Mouse (Mus musculus) liver, adult (tissue): ENCODE measurements around the gene Prl3d3.
"Not testable (repeated sequence)": the region's sequence is repeated elsewhere in the genome, so short reads cannot be mapped to it uniquely, and the experiment has no call there.

Experiments
- GATA4 ChIP-seq: IDR thresholded peaks from 2 replicates; pipeline ENCODE4 v1.6.1; 2014; ENCODE audit warnings: mild to moderate bottlenecking, low read length; ENCODE audit not compliant: insufficient replicate concordance

The Prl3d3 gene

DNA sequence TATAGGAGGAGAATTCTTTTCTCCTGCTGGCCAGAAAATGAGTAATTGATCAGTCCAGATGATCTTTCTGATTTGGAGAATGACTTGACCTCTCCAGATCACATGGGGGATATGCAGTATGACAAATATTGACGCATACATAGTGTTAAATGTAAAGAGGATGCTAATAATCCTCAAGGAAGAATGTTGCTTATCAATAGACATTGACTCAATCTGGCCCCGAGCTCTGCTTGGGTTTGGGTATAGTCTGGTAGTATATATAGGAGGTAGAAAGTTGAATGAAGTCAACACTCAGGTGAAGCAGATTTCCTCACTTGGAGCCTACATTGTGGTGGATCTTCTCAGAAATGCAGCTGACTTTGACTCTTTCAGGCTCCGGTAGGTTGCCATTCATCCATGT is at the start of gene Prl3d3:
Gene Prl3d3 (plus strand): TSS at position 301 of the 400 bp plus-strand sequence.
- TF ChIP-seq GATA4, result not testable (repeated sequence)

DNA sequence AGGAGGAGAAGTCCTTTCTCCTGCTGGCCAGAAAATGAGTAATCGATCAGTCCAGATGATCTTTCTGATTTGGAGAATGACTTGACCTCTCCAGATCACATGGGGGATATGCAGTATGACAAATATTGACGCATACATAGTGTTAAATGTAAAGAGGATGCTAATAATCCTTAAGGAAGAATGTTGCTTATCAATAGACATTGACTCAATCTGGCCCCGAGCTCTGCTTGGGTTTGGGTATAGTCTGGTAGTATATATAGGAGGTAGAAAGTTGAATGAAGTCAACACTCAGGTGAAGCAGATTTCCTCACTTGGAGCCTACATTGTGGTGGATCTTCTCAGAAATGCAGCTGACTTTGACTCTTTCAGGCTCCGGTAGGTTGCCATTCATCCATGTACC is 35.2 kb upstream of the Prl3d3 start, which contains the start of gene Prl3d2:
Gene Prl3d2 (plus strand): TSS at position 301 of the 400 bp plus-strand sequence.
- TF ChIP-seq GATA4, result not testable (repeated sequence)

DNA sequence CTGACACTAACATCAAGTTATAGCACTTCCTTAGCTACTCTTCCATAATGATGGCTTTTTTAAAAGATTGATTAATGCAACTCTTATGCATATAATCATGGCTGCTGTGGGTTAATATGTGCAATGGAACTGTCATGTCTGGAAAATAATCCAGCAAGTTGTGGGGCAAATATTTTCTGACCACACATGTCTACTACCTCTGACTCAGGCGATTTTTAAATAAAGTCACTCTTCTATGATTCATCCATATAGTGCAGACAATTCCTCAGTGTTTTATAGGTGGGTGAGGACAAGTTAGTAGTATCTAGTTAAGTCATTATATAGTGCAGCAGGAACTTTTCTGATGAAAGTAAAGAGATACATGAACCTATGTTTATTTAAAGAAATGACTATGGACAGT is 8.3 kb upstream of the Prl3d3 start:
- no peak for TF ChIP-seq GATA4

DNA sequence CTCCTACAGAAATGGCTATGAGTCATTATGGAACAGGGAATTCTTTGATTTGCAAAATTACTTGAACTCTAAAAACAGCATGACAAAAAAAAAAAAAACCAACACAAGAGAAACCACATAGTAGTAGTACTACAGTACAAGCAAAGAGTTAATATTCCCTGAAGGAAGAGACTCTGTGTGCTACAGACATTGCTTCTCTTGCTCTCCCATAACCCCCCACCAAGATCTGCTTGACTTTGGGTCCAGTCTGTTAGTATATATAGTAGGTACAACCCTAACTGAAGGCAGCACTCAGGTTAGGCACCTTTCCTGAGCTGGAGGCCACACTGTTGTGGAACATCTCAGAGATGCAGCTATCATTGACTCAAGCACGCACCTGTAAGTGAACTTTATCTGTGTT is 39.8 kb downstream of the Prl3d3 start, which contains the start of gene Prl3c1:
Gene Prl3c1 (plus strand): TSS at position 301 of the 400 bp plus-strand sequence.
- no peak for TF ChIP-seq GATA4
